Mouse (Mus musculus) myocyte (in vitro differentiated cells): Measurements from ENCODE around the gene Myh14.

Source experiments
- CEBPB ChIP-seq: IDR thresholded peaks from 2 replicates; pipeline ENCODE4 v1.6.1; 2011; ENCODE audit warnings: mild to moderate bottlenecking, moderate library complexity; ENCODE audit not compliant: poor library complexity, insufficient read depth, severe bottlenecking
- E2F4 ChIP-seq: IDR thresholded peaks from one replicate; pipeline ENCODE4 v1.6.1; 2011; ENCODE audit warnings: mild to moderate bottlenecking, control low read depth, moderate library complexity; ENCODE audit not compliant: insufficient read depth
- MYOG ChIP-seq, 3 experiments: IDR thresholded peaks; one replicate each; pipeline ENCODE4 v1.6.1; 2011; ENCODE audit warnings: control low read depth in 2 of 3, low read depth in 2 of 3, mild to moderate bottlenecking in 2 of 3; ENCODE audit not compliant: insufficient read length in 2 of 3, control insufficient read depth in 1 of 3, insufficient read depth in 1 of 3
- POLR2A ChIP-seq: IDR thresholded peaks from one replicate; pipeline ENCODE4 v1.6.1; 2011; ENCODE audit warnings: low read depth, mild to moderate bottlenecking, control low read depth, moderate library complexity; ENCODE audit not compliant: insufficient read length
- SRF ChIP-seq: IDR thresholded peaks from one replicate; pipeline ENCODE4 v1.6.1; 2011; ENCODE audit warnings: low read depth; ENCODE audit not compliant: control insufficient read depth, insufficient read length
- TCF12 ChIP-seq: IDR thresholded peaks from one replicate; pipeline ENCODE4 v1.6.1; 2011; ENCODE audit warnings: mild to moderate bottlenecking, control low read depth; ENCODE audit not compliant: poor library complexity, insufficient read depth, severe bottlenecking
- USF1 ChIP-seq: IDR thresholded peaks from one replicate; pipeline ENCODE4 v1.6.1; 2011; ENCODE audit warnings: low read depth, mild to moderate bottlenecking, control low read depth, moderate library complexity

GRCm38 (mm10) chr7:44645951-44646350 is 24.7 kb downstream of the Myh14 start:
- TF ChIP-seq MYOG (IDR thresholded peaks at IDR 0.05; ENCODE audit: control insufficient read depth in 1 of 3, insufficient read depth in 1 of 3, insufficient read length in 2 of 3, low read depth in 2 of 3) (no peak), E2F4 (no peak), TCF12 (no peak), POLR2A (no peak), SRF (no peak), USF1 (no peak), CEBPB (no peak)
